Comparison of ENCODE assay signal across 8 mouse cellular contexts in genomic region chr15:99421152-99421551, GRCm38 (mm10). TPM values are rescaled to one million over a fixed set of nuclear protein-coding genes. Genes with fewer than 3 reads are reported as not detected.
DNase-seq lines count a peak whose midpoint lies in the region; ATAC-seq and TF ChIP-seq lines count a peak whose summit lies in the region.

No protein-coding gene starts in this region.

- no peak for TF ChIP-seq CTCF in heart, postnatal 0 days (IDR thresholded peaks at IDR 0.05; ENCODE audit: low read depth)

- peak overlapping the region; percentile 91 for H3K27ac ChIP-seq in heart, postnatal 0 days (ENCODE audit: low read depth)
- H3K27ac ChIP-seq in liver, embryonic 11.5 days (ENCODE audit: low read depth, low read length), result peak overlapping the region; percentile 82; the same call in 1 of the 2 replicates
- H3K27ac ChIP-seq in stomach, embryonic 14.5 days (ENCODE audit: low read length), result peak overlapping the region; percentile 86

- no peak for TF ChIP-seq EP300 in heart, postnatal 0 days (IDR thresholded peaks at IDR 0.05; ENCODE audit: low read depth)

- H3K36me3 ChIP-seq in heart, postnatal 0 days (replicated peaks; ENCODE audit: control insufficient read depth, insufficient read depth, low read length), result peaks cover 28% of the 10 kb centered on the region
- peaks cover 5% of the 10 kb centered on the region; the same call in 1 of the 2 replicates for H3K36me3 ChIP-seq in liver, embryonic 11.5 days (ENCODE audit: control insufficient read depth, insufficient read depth, low read length)
- peaks cover 20% of the 10 kb centered on the region for H3K36me3 ChIP-seq in stomach, embryonic 14.5 days (ENCODE audit: control insufficient read depth, insufficient read depth, low read length)

- H3K4me2 ChIP-seq in heart, postnatal 0 days (ENCODE audit: low read depth, low read length), result peak overlapping the region; percentile 38
- peak overlapping the region; percentile 50 for H3K4me2 ChIP-seq in liver, embryonic 11.5 days
- H3K4me2 ChIP-seq in stomach, embryonic 14.5 days (replicated peaks; ENCODE audit: low read depth, low read length), result peak overlapping the region; percentile 15

- no peaks in the 10 kb centered on the region for H3K27me3 ChIP-seq in heart, postnatal 0 days (ENCODE audit: control insufficient read depth, insufficient read depth, low read length)
- H3K27me3 ChIP-seq in liver, embryonic 11.5 days (replicated peaks; ENCODE audit: control insufficient read depth, insufficient read depth, low read length), result no peaks in the 10 kb centered on the region
- no peaks in the 10 kb centered on the region for H3K27me3 ChIP-seq in stomach, embryonic 14.5 days (ENCODE audit: control insufficient read depth, insufficient read depth, low read length)

- 65% methylated on average over 9 of the region's 9 CpGs for WGBS in heart, postnatal 0 days
- 52% methylated on average over 9 of the region's 9 CpGs for WGBS in liver, embryonic 11.5 days
- 71% methylated on average over 9 of the region's 9 CpGs for WGBS in stomach, embryonic 14.5 days

- no peak overlapping the region for H3K4me3 ChIP-seq in heart, postnatal 0 days (ENCODE audit: low read depth, low read length)
- H3K4me3 ChIP-seq in liver, embryonic 11.5 days (ENCODE audit: low read depth, low read length), result no peak overlapping the region; the same call in 1 of the 2 replicates
- H3K4me3 ChIP-seq in stomach, embryonic 14.5 days (ENCODE audit: low read depth, low read length), result no peak overlapping the region

- peaks cover 12% of the 10 kb centered on the region; the same call in 1 of the 2 replicates for H3K4me1 ChIP-seq in heart, postnatal 0 days (ENCODE audit: control insufficient read depth, insufficient read depth)
- peaks cover 20% of the 10 kb centered on the region for H3K4me1 ChIP-seq in liver, embryonic 11.5 days (replicated peaks; ENCODE audit: control insufficient read depth, insufficient read depth, low read length)
- peaks cover 9% of the 10 kb centered on the region for H3K4me1 ChIP-seq in stomach, embryonic 14.5 days (ENCODE audit: control insufficient read depth, insufficient read depth, low read length)

- no peak overlapping the region for H3K9ac ChIP-seq in heart, postnatal 0 days (replicated peaks; ENCODE audit: low read depth, low read length)
- 0 out of 2 replicates have a peak overlapping the region, but pooled peaks have one; percentile 30 for H3K9ac ChIP-seq in liver, embryonic 11.5 days (ENCODE audit: low read depth, low read length)
- H3K9ac ChIP-seq in stomach, embryonic 14.5 days (replicated peaks; ENCODE audit: low read depth, low read length), result no peak overlapping the region

- no peaks in the 10 kb centered on the region for H3K9me3 ChIP-seq in heart, postnatal 0 days (replicated peaks; ENCODE audit: control insufficient read depth, low read length)
- no peaks in the 10 kb centered on the region for H3K9me3 ChIP-seq in liver, embryonic 11.5 days (ENCODE audit: control insufficient read depth, low read length)
- no peaks in the 10 kb centered on the region for H3K9me3 ChIP-seq in stomach, embryonic 14.5 days (ENCODE audit: control insufficient read depth, low read depth, low read length)

- no peak for ATAC-seq in CD4-positive, CD25-positive, alpha-beta regulatory T cell, adult 4 months
- peak; percentile 51; the same call in 1 of the 2 replicates for ATAC-seq in heart, postnatal 0 days (ENCODE audit: insufficient read depth, low read depth)
- ATAC-seq in liver, embryonic 11.5 days (replicated peaks; ENCODE audit: low FRiP score), result peak; percentile 38; the same call in 1 of the 2 replicates
- ATAC-seq in stomach, embryonic 14.5 days (ENCODE audit: insufficient number of reproducible peaks, insufficient read depth, low FRiP score, low read depth), result no peak

- DNase-seq in CD4-positive, CD25-positive, alpha-beta regulatory T cell, adult 2 months (ENCODE audit: low read depth, low spot score), result peak; percentile 51
- DNase-seq in c-Kit-negative CD71-positive TER-119-positive erythroid progenitor cells, embryonic 14.5 days (ENCODE audit: low read depth, low spot score), result peak; percentile 25
- DNase-seq in heart, postnatal 0 days (ENCODE audit: low spot score), result peak; percentile 37
- no peak for DNase-seq in liver, embryonic 11.5 days (ENCODE audit: low spot score)
- no peak for DNase-seq in cerebellum, adult 8-10 months
- no peak for DNase-seq in ovary, postnatal 10 days (ENCODE audit: low spot score)

RNA-seq across cellular contexts. Expression of gene Tmbim6, which starts 28.5 kb away (rescaled TPM):
- polyA plus RNA-seq in CD4-positive, CD25-positive, alpha-beta regulatory T cell, adult 4 months (2017; shearing (Covaris generic)), result 1,000 to 10,000 TPM; 1,029 to 1,509 TPM
- 190 and 225 TPM in 2 replicates for total RNA-seq in heart, postnatal 0 days (2014; rRNA removed; ENCODE audit: low replicate concordance)
- polyA plus RNA-seq in heart, postnatal 0 days (2015; fragmentation: Nextera tagmentation; extraction: Ambion mirVana), result 188 and 200 TPM in 2 replicates
- polyA plus RNA-seq in liver, embryonic 11.5 days (2014; fragmentation: Nextera tagmentation; extraction: Ambion mirVana), result 256 and 273 TPM in 2 replicates
- polyA plus RNA-seq in stomach, embryonic 14.5 days (2014; fragmentation: Nextera tagmentation; extraction: Ambion mirVana), result 317 and 355 TPM in 2 replicates

RNA-seq across cellular contexts. Expression of gene Nckap5l, which starts 36.4 kb away (rescaled TPM):
- 1 to 10 TPM; 1.2 to 2.3 TPM for polyA plus RNA-seq in CD4-positive, CD25-positive, alpha-beta regulatory T cell, adult 4 months (2017; shearing (Covaris generic))
- 7.5 and 35.0 TPM in 2 replicates for total RNA-seq in heart, postnatal 0 days (2014; rRNA removed; ENCODE audit: low replicate concordance)
- 3.7 and 5.0 TPM in 2 replicates for polyA plus RNA-seq in heart, postnatal 0 days (2015; fragmentation: Nextera tagmentation; extraction: Ambion mirVana)
- 5.6 and 6.0 TPM in 2 replicates for polyA plus RNA-seq in liver, embryonic 11.5 days (2014; fragmentation: Nextera tagmentation; extraction: Ambion mirVana)
- 8.9 and 9.3 TPM in 2 replicates for polyA plus RNA-seq in stomach, embryonic 14.5 days (2014; fragmentation: Nextera tagmentation; extraction: Ambion mirVana)

RNA-seq across cellular contexts. Expression of gene Fmnl3, which starts 50.9 kb away (rescaled TPM):
- 10 to 100 TPM in 1 of 2 experiments, 1 to 10 TPM in 1; 7.7 to 16.0 TPM for polyA plus RNA-seq in CD4-positive, CD25-positive, alpha-beta regulatory T cell, adult 4 months (2017; shearing (Covaris generic))
- 18.2 and 21.6 TPM in 2 replicates for total RNA-seq in heart, postnatal 0 days (2014; rRNA removed; ENCODE audit: low replicate concordance)
- polyA plus RNA-seq in heart, postnatal 0 days (2015; fragmentation: Nextera tagmentation; extraction: Ambion mirVana), result 10.1 and 12.1 TPM in 2 replicates
- 12.8 and 13.3 TPM in 2 replicates for polyA plus RNA-seq in liver, embryonic 11.5 days (2014; fragmentation: Nextera tagmentation; extraction: Ambion mirVana)
- polyA plus RNA-seq in stomach, embryonic 14.5 days (2014; fragmentation: Nextera tagmentation; extraction: Ambion mirVana), result 21.5 and 23.1 TPM in 2 replicates

RNA-seq across cellular contexts. Expression of gene Bcdin3d, which starts 53.4 kb away (rescaled TPM):
- 10 to 100 TPM; 27.9 to 41.0 TPM for polyA plus RNA-seq in CD4-positive, CD25-positive, alpha-beta regulatory T cell, adult 4 months (2017; shearing (Covaris generic))
- 3.5 and 11.0 TPM in 2 replicates for total RNA-seq in heart, postnatal 0 days (2014; rRNA removed; ENCODE audit: low replicate concordance)
- polyA plus RNA-seq in heart, postnatal 0 days (2015; fragmentation: Nextera tagmentation; extraction: Ambion mirVana), result 12.5 and 13.1 TPM in 2 replicates
- polyA plus RNA-seq in liver, embryonic 11.5 days (2014; fragmentation: Nextera tagmentation; extraction: Ambion mirVana), result 10.5 and 12.1 TPM in 2 replicates
- polyA plus RNA-seq in stomach, embryonic 14.5 days (2014; fragmentation: Nextera tagmentation; extraction: Ambion mirVana), result 12.9 and 16.7 TPM in 2 replicates

Comparison
In these comparisons a context has a peak if more than half of its experiments do, and no peak if none do; other contexts are left out.
1. DNase-seq: peak in CD4-positive, CD25-positive, alpha-beta regulatory T cell, adult 2 months (single experiment), c-Kit-negative CD71-positive TER-119-positive erythroid progenitor cells, embryonic 14.5 days (single experiment) and heart, postnatal 0 days (single experiment); none in liver, embryonic 11.5 days (single experiment), cerebellum, adult 8-10 months (single experiment) and ovary, postnatal 10 days (single experiment).
2. ATAC-seq: peak in heart, postnatal 0 days (single experiment) and liver, embryonic 11.5 days (single experiment); none in CD4-positive, CD25-positive, alpha-beta regulatory T cell, adult 4 months (single experiment) and stomach, embryonic 14.5 days (single experiment).
3. Peak in every context shown above with its lines, with median percentiles within 50 percentile points of each other: H3K27ac ChIP-seq and H3K4me2 ChIP-seq.